Mouse (Mus musculus): ENCODE measurements around the gene Sdk1. TPM values are rescaled to one million over a fixed set of nuclear protein-coding genes. Genes with fewer than 3 reads are reported as not detected.

The Sdk1 gene
- polyA plus RNA-seq, 1 experiment from 2014 or later: 1.5 TPM

- Histone ChIP-seq H3K4me2 (replicated peaks) (no peak overlapping the region), H3K4me1 (no peaks in the 10 kb centered on the region), H3K27ac (replicated peaks) (no peak overlapping the region), H3K9me3 (no peaks in the 10 kb centered on the region), H3K27me3 (no peaks in the 10 kb centered on the region), H3K4me3 (no peak overlapping the region), H3K36me3 (no peaks in the 10 kb centered on the region), H3K9ac (replicated peaks) (no peak overlapping the region)
- 91% methylated on average over 8 of the region's 8 CpGs for WGBS
- no peak for ATAC-seq (replicated peaks)
Observed at GRCm38 (mm10) chr5:141394586-141394985, 153.3 kb downstream of the Sdk1 start.

GRCm38 (mm10) chr5:141403741-141404140 lies 162.5 kb downstream of the Sdk1 start:
- no peak overlapping the region for H3K4me3 ChIP-seq
- H3K4me1 ChIP-seq: peaks cover 23% of the 10 kb centered on the region
- no peak overlapping the region for H3K27ac ChIP-seq (replicated peaks)
- no peak for ATAC-seq (replicated peaks)
- no peaks in the 10 kb centered on the region for H3K27me3 ChIP-seq
- H3K9ac ChIP-seq (replicated peaks): no peak overlapping the region
- no peak overlapping the region for H3K4me2 ChIP-seq (replicated peaks)
- 26% methylated on average over 8 of the region's 8 CpGs for WGBS
- H3K9me3 ChIP-seq: no peaks in the 10 kb centered on the region
- H3K36me3 ChIP-seq: no peaks in the 10 kb centered on the region

- Histone ChIP-seq H3K36me3 (no peaks in the 10 kb centered on the region), H3K27ac (replicated peaks) (no peak overlapping the region), H3K9ac (replicated peaks) (no peak overlapping the region), H3K9me3 (no peaks in the 10 kb centered on the region), H3K4me1 (peaks cover 23% of the 10 kb centered on the region), H3K4me3 (no peak overlapping the region), H3K4me2 (replicated peaks) (no peak overlapping the region), H3K27me3 (no peaks in the 10 kb centered on the region)
- no peak for ATAC-seq (replicated peaks)
- 41% methylated on average over 2 of the region's 2 CpGs for WGBS
Observed at GRCm38 (mm10) chr5:141404651-141405050, 163.4 kb downstream of the Sdk1 start.

- Histone ChIP-seq H3K4me2 (replicated peaks) (no peak overlapping the region), H3K36me3 (no peaks in the 10 kb centered on the region), H3K4me3 (no peak overlapping the region), H3K27me3 (no peaks in the 10 kb centered on the region), H3K27ac (replicated peaks) (no peak overlapping the region), H3K9ac (replicated peaks) (no peak overlapping the region), H3K4me1 (peaks cover 23% of the 10 kb centered on the region), H3K9me3 (no peaks in the 10 kb centered on the region)
- 63% methylated on average over 7 of the region's 7 CpGs for WGBS
- no peak for ATAC-seq (replicated peaks)
Observed at GRCm38 (mm10) chr5:141406926-141407325, 165.6 kb downstream of the Sdk1 start.

GRCm38 (mm10) chr5:141413013-141413412 lies 171.7 kb downstream of the Sdk1 start:
- no peak overlapping the region for H3K4me3 ChIP-seq
- H3K9ac ChIP-seq (replicated peaks): no peak overlapping the region
- no peak for ATAC-seq (replicated peaks)
- H3K27me3 ChIP-seq: no peaks in the 10 kb centered on the region
- H3K36me3 ChIP-seq: no peaks in the 10 kb centered on the region
- no peak overlapping the region for H3K27ac ChIP-seq (replicated peaks)
- H3K4me2 ChIP-seq (replicated peaks): no peak overlapping the region
- H3K9me3 ChIP-seq: no peaks in the 10 kb centered on the region
- no peaks in the 10 kb centered on the region for H3K4me1 ChIP-seq
- 73% methylated on average over 11 of the region's 11 CpGs for WGBS

- Histone ChIP-seq H3K27me3 (no peaks in the 10 kb centered on the region), H3K9ac (replicated peaks) (no peak overlapping the region), H3K4me1 (no peaks in the 10 kb centered on the region), H3K4me3 (no peak overlapping the region), H3K9me3 (no peaks in the 10 kb centered on the region), H3K36me3 (no peaks in the 10 kb centered on the region), H3K27ac (replicated peaks) (no peak overlapping the region), H3K4me2 (replicated peaks) (no peak overlapping the region)
- WGBS: 76% methylated on average over 10 of the region's 10 CpGs
- no peak for ATAC-seq (replicated peaks)
Observed at GRCm38 (mm10) chr5:141415644-141416243, 174.5 kb downstream of the Sdk1 start.

GRCm38 (mm10) chr5:141428132-141428531 lies 186.8 kb downstream of the Sdk1 start:
- Histone ChIP-seq H3K9me3 (no peaks in the 10 kb centered on the region), H3K36me3 (no peaks in the 10 kb centered on the region), H3K27ac (replicated peaks) (no peak overlapping the region), H3K27me3 (no peaks in the 10 kb centered on the region), H3K4me3 (no peak overlapping the region), H3K4me2 (replicated peaks) (no peak overlapping the region), H3K4me1 (no peaks in the 10 kb centered on the region), H3K9ac (replicated peaks) (no peak overlapping the region)
- ATAC-seq (replicated peaks): no peak
- 79% methylated on average over 3 of the region's 3 CpGs for WGBS

GRCm38 (mm10) chr5:141433286-141433685 lies 192.0 kb downstream of the Sdk1 start:
- H3K9ac ChIP-seq (replicated peaks): no peak overlapping the region
- H3K27ac ChIP-seq (replicated peaks): no peak overlapping the region
- 34% methylated on average over 2 of the region's 2 CpGs for WGBS
- no peaks in the 10 kb centered on the region for H3K27me3 ChIP-seq
- no peaks in the 10 kb centered on the region for H3K36me3 ChIP-seq
- no peak for ATAC-seq (replicated peaks)
- H3K4me2 ChIP-seq (replicated peaks): no peak overlapping the region
- no peaks in the 10 kb centered on the region for H3K4me1 ChIP-seq
- H3K4me3 ChIP-seq: no peak overlapping the region
- no peaks in the 10 kb centered on the region for H3K9me3 ChIP-seq

GRCm38 (mm10) chr5:141447247-141447646 lies 206.0 kb downstream of the Sdk1 start:
- H3K9me3 ChIP-seq: no peaks in the 10 kb centered on the region
- peaks cover 8% of the 10 kb centered on the region; the same call in 1 of the 2 replicates for H3K4me1 ChIP-seq
- no peak overlapping the region for H3K9ac ChIP-seq (replicated peaks)
- no peak overlapping the region for H3K27ac ChIP-seq (replicated peaks)
- ATAC-seq (replicated peaks): no peak
- no peak overlapping the region for H3K4me3 ChIP-seq
- H3K27me3 ChIP-seq: no peaks in the 10 kb centered on the region
- no peaks in the 10 kb centered on the region for H3K36me3 ChIP-seq
- no peak overlapping the region for H3K4me2 ChIP-seq (replicated peaks)
- 86% methylated on average over 1 of the region's 1 CpGs for WGBS

GRCm38 (mm10) chr5:141463417-141463816 lies 222.1 kb downstream of the Sdk1 start:
- H3K4me3 ChIP-seq: no peak overlapping the region
- no peaks in the 10 kb centered on the region for H3K9me3 ChIP-seq
- ATAC-seq (replicated peaks): no peak
- WGBS: 75% methylated on average over 2 of the region's 2 CpGs
- no peaks in the 10 kb centered on the region for H3K4me1 ChIP-seq
- H3K27ac ChIP-seq (replicated peaks): no peak overlapping the region
- no peak overlapping the region for H3K4me2 ChIP-seq (replicated peaks)
- no peaks in the 10 kb centered on the region for H3K27me3 ChIP-seq
- H3K9ac ChIP-seq (replicated peaks): no peak overlapping the region
- H3K36me3 ChIP-seq: no peaks in the 10 kb centered on the region

GRCm38 (mm10) chr5:141468821-141469220 lies 227.5 kb downstream of the Sdk1 start:
- Histone ChIP-seq H3K27me3 (no peaks in the 10 kb centered on the region), H3K4me3 (no peak overlapping the region), H3K9me3 (no peaks in the 10 kb centered on the region), H3K36me3 (no peaks in the 10 kb centered on the region), H3K9ac (replicated peaks) (no peak overlapping the region), H3K4me2 (replicated peaks) (no peak overlapping the region), H3K4me1 (no peaks in the 10 kb centered on the region), H3K27ac (replicated peaks) (no peak overlapping the region)
- ATAC-seq (replicated peaks): no peak
- WGBS: 38% methylated on average over 5 of the region's 5 CpGs

GRCm38 (mm10) chr5:141505281-141505680 lies 264.0 kb downstream of the Sdk1 start:
- Histone ChIP-seq H3K4me3 (no peak overlapping the region), H3K36me3 (no peaks in the 10 kb centered on the region), H3K9ac (replicated peaks) (no peak overlapping the region), H3K9me3 (no peaks in the 10 kb centered on the region), H3K27ac (replicated peaks) (no peak overlapping the region), H3K27me3 (no peaks in the 10 kb centered on the region), H3K4me2 (replicated peaks) (no peak overlapping the region), H3K4me1 (no peaks in the 10 kb centered on the region)
- 80% methylated on average over 6 of the region's 6 CpGs for WGBS
- ATAC-seq (replicated peaks): no peak

GRCm38 (mm10) chr5:141506344-141506743 lies 265.1 kb downstream of the Sdk1 start:
- Histone ChIP-seq H3K9me3 (no peaks in the 10 kb centered on the region), H3K4me2 (replicated peaks) (no peak overlapping the region), H3K36me3 (no peaks in the 10 kb centered on the region), H3K27me3 (no peaks in the 10 kb centered on the region), H3K4me3 (no peak overlapping the region), H3K4me1 (no peaks in the 10 kb centered on the region), H3K27ac (replicated peaks) (no peak overlapping the region), H3K9ac (replicated peaks) (no peak overlapping the region)
- no peak for ATAC-seq (replicated peaks)
- WGBS: 81% methylated on average over 3 of the region's 3 CpGs
